Mouse (Mus musculus): ENCODE measurements around the gene Vill.

The Vill gene

DNA sequence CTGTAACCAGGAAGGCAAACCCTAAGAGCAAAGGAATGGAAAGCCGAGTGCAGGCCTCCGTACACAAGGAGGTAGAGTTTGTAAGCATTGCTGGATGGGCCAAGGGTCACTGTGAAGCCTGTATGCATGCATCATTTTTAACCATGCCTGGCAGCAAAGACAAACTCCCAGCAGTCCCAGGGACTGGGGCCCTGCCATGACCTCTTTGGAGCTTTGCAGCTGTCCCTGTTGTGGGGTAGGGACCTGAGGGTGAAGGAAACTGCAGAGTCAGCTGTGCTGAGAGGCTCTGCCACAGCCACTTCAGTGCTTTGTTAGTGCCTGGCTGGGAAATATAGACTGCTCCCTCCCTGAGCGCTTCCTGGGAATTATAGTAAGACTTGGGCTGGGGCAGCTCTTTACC, 58.1 kb downstream of the Vill start:
- peak; percentile 21 for DNase-seq (ENCODE audit: low spot score)

- DNase-seq (ENCODE audit: low spot score) = no peak
Observed at GRCm38 (mm10) chr9:119114911-119115310, 62.3 kb downstream of the Vill start.

- no peak for DNase-seq (ENCODE audit: low spot score)
Observed at GRCm38 (mm10) chr9:119119409-119120167, 67.0 kb downstream of the Vill start.

GRCm38 (mm10) chr9:119120168-119120560, 67.6 kb downstream of the Vill start:
- no peak for DNase-seq (ENCODE audit: low spot score)

Data from yolk sac, embryonic 10.5 days (tissue).